Mouse (Mus musculus): ENCODE results near the gene Tom1l2.

- TF ChIP-seq POLR2A (IDR thresholded peaks at IDR 0.05; ENCODE audit: extremely low read depth, insufficient read depth, low read length) = no peak
- TF ChIP-seq CTCF (IDR thresholded peaks at IDR 0.05; ENCODE audit: extremely low read depth, insufficient read depth, low read length) = no peak
These were observed 140.9 kb downstream of the Tom1l2 start for GRCm38 (mm10) chr11:60211761-60212160.
